8 mouse cellular contexts compared by ENCODE assay signal in genomic region chr9:122014241-122014667, GRCm38 (mm10). TPM values are rescaled to one million over a fixed set of nuclear protein-coding genes. Genes with fewer than 3 reads are reported as not detected.
A peak's percentile ranks its signal among the peaks of the same experiment; 100 is the strongest.
DNase-seq lines count a peak whose midpoint lies in the region; ATAC-seq and TF ChIP-seq lines count a peak whose summit lies in the region.

No protein-coding gene starts in this region.

- no peak overlapping the region for H3K27ac ChIP-seq in kidney, postnatal 0 days
- H3K27ac ChIP-seq in liver, embryonic 13.5 days, result no peak overlapping the region

- peak; percentile 69 for DNase-seq in CD4-positive helper T cell, adult 2 months (ENCODE audit: low read depth, low spot score)
- DNase-seq in cerebellum, postnatal 4 days (ENCODE audit: low spot score in 2 of 2), result peak; percentile 75 to 91
- peak; percentile 69 for DNase-seq in gastrocnemius, postnatal 25 days
- peak; percentile 66 for DNase-seq in kidney, postnatal 0 days (ENCODE audit: low spot score)
- peak; percentile 54 for DNase-seq in liver, embryonic 13.5 days
- DNase-seq in ovary, postnatal 10 days (ENCODE audit: low spot score), result peak; percentile 71
- DNase-seq in thymus, postnatal 10 days (ENCODE audit: low spot score in 2 of 2), result peak; percentile 64 to 89

- WGBS in kidney, postnatal 0 days, result 11% methylated on average over 10 of the region's 10 CpGs
- 9% methylated on average over 10 of the region's 10 CpGs for WGBS in liver, embryonic 13.5 days (ENCODE audit: insufficient replicate concordance)

- TF ChIP-seq CTCF in kidney, postnatal 0 days (IDR thresholded peaks at IDR 0.05; ENCODE audit: low read depth), result peak; percentile 94

- no peaks in the 10 kb centered on the region for H3K27me3 ChIP-seq in kidney, postnatal 0 days (ENCODE audit: insufficient read depth, low read length)
- no peaks in the 10 kb centered on the region for H3K27me3 ChIP-seq in liver, embryonic 13.5 days

- no peak overlapping the region for H3K4me2 ChIP-seq in kidney, postnatal 0 days (ENCODE audit: low read length)
- no peak overlapping the region for H3K4me2 ChIP-seq in liver, embryonic 13.5 days

- no peaks in the 10 kb centered on the region for H3K36me3 ChIP-seq in kidney, postnatal 0 days (ENCODE audit: insufficient read depth, low read length)
- H3K36me3 ChIP-seq in liver, embryonic 13.5 days, result no peaks in the 10 kb centered on the region

- no peaks in the 10 kb centered on the region; the same call in 1 of the 2 replicates for H3K4me1 ChIP-seq in kidney, postnatal 0 days (replicated peaks; ENCODE audit: insufficient read depth, low read length)
- no peaks in the 10 kb centered on the region for H3K4me1 ChIP-seq in liver, embryonic 13.5 days (replicated peaks)

- H3K9ac ChIP-seq in kidney, postnatal 0 days (ENCODE audit: low read depth, low read length), result no peak overlapping the region
- H3K9ac ChIP-seq in liver, embryonic 13.5 days, result no peak overlapping the region

- no peaks in the 10 kb centered on the region for H3K9me3 ChIP-seq in kidney, postnatal 0 days (replicated peaks; ENCODE audit: low read length)
- no peaks in the 10 kb centered on the region for H3K9me3 ChIP-seq in liver, embryonic 13.5 days (replicated peaks)

- peak; percentile 43 for ATAC-seq in activated CD4-positive, CD25-positive, alpha-beta regulatory T cell, adult 4 months
- ATAC-seq in kidney, postnatal 0 days (replicated peaks; ENCODE audit: low FRiP score, low read depth), result peak; percentile 41
- 0 out of 2 replicates have a peak, but pooled peaks have one; percentile 34 for ATAC-seq in liver, embryonic 13.5 days (ENCODE audit: low read depth)

- H3K4me3 ChIP-seq in kidney, postnatal 0 days (replicated peaks; ENCODE audit: low read depth, low read length), result no peak overlapping the region
- H3K4me3 ChIP-seq in liver, embryonic 13.5 days (replicated peaks), result no peak overlapping the region

RNA-seq across cellular contexts. Expression of gene Pomgnt2, which starts 17.3 kb away (rescaled TPM):
- polyA plus RNA-seq in activated CD4-positive, CD25-positive, alpha-beta regulatory T cell, adult 4 months (2017; shearing (Covaris generic)), result not detected
- total RNA-seq in gastrocnemius, postnatal 25 days (2021), result 10 to 100 TPM in 1 of 2 experiments, 1 to 10 TPM in 1; 8.9 to 10.0 TPM
- 12.6 and 13.0 TPM in 2 replicates for polyA plus RNA-seq in kidney, postnatal 0 days (2015; fragmentation: Nextera tagmentation; extraction: Ambion mirVana)
- polyA plus RNA-seq in liver, embryonic 13.5 days (2015; fragmentation: Nextera tagmentation; extraction: Ambion mirVana), result 2.6 and 3.0 TPM in 2 replicates
